Mouse (Mus musculus): ENCODE measurements around the gene Sdhaf3.

- TF ChIP-seq CTCF (IDR thresholded peaks at IDR 0.05; ENCODE audit: insufficient read depth, low read depth, low read length) (no peak), POLR2A (IDR thresholded peaks at IDR 0.05; ENCODE audit: insufficient read depth, low read depth, low read length) (no peak)
Observed at GRCm38 (mm10) chr6:7004005-7004404, 48.2 kb downstream of the Sdhaf3 start.

Data from olfactory bulb, adult 2 months (tissue).